In genomic region chr2:38950281-38950719, GRCm38 (mm10) we compare ENCODE assay signal across 8 mouse cellular contexts. TPM values are rescaled to one million over a fixed set of nuclear protein-coding genes. Genes with fewer than 3 reads are reported as not detected.
A peak's percentile ranks its signal among the peaks of the same experiment; 100 is the strongest.
DNase-seq lines count a peak whose midpoint lies in the region; ATAC-seq lines count a peak whose summit lies in the region.

No protein-coding gene starts in this region.

- no peaks in the 10 kb centered on the region for H3K27me3 ChIP-seq in midbrain, embryonic 14.5 days (ENCODE audit: control insufficient read depth, insufficient read depth, low read length)
- H3K27me3 ChIP-seq in midbrain, embryonic 11.5 days (ENCODE audit: control insufficient read depth, insufficient read depth, low read length) = no peaks in the 10 kb centered on the region
- 0 out of 2 replicates have a peak, but pooled peaks cover 3% of the 10 kb centered on the region for H3K27me3 ChIP-seq in liver, embryonic 12.5 days (replicated peaks)

- no peaks in the 10 kb centered on the region for H3K4me1 ChIP-seq in midbrain, embryonic 14.5 days (ENCODE audit: control insufficient read depth, insufficient read depth, low read length)
- H3K4me1 ChIP-seq in midbrain, embryonic 11.5 days (ENCODE audit: control insufficient read depth, insufficient read depth, low read length) = no peaks in the 10 kb centered on the region
- H3K4me1 ChIP-seq in liver, embryonic 12.5 days = peaks cover 23% of the 10 kb centered on the region

- no peak overlapping the region for H3K27ac ChIP-seq in midbrain, embryonic 14.5 days (replicated peaks; ENCODE audit: low read depth, low read length)
- no peak overlapping the region for H3K27ac ChIP-seq in midbrain, embryonic 11.5 days (ENCODE audit: low read depth, low read length)
- peak overlapping the region; percentile 41; the same call in 1 of the 2 replicates for H3K27ac ChIP-seq in liver, embryonic 12.5 days

- H3K9me3 ChIP-seq in midbrain, embryonic 14.5 days (ENCODE audit: control insufficient read depth, low read length) = no peaks in the 10 kb centered on the region
- no peaks in the 10 kb centered on the region for H3K9me3 ChIP-seq in midbrain, embryonic 11.5 days (ENCODE audit: control insufficient read depth, low read length)
- no peaks in the 10 kb centered on the region for H3K9me3 ChIP-seq in liver, embryonic 12.5 days (replicated peaks)

- H3K9ac ChIP-seq in midbrain, embryonic 14.5 days (replicated peaks; ENCODE audit: low read length) = no peak overlapping the region
- H3K9ac ChIP-seq in midbrain, embryonic 11.5 days (ENCODE audit: low read length) = no peak overlapping the region
- H3K9ac ChIP-seq in liver, embryonic 12.5 days = no peak overlapping the region

- DNase-seq in midbrain, embryonic 14.5 days = peak; percentile 73
- DNase-seq in midbrain, embryonic 11.5 days (ENCODE audit: low spot score, missing footprints) = no peak
- peak; percentile 88 for DNase-seq in heart, adult 8-10 months (ENCODE audit: low spot score)
- peak; percentile 89 for DNase-seq in kidney, postnatal 14 days
- peak; percentile 44 for DNase-seq in ovary, postnatal 10 days (ENCODE audit: low spot score)
- no peak for DNase-seq in thymus, postnatal 4 days

- H3K4me2 ChIP-seq in midbrain, embryonic 14.5 days (ENCODE audit: low read length) = no peak overlapping the region
- no peak overlapping the region for H3K4me2 ChIP-seq in midbrain, embryonic 11.5 days
- peak overlapping the region; percentile 19; the same call in 1 of the 2 replicates for H3K4me2 ChIP-seq in liver, embryonic 12.5 days

- WGBS in midbrain, embryonic 14.5 days = 71% methylated on average over 7 of the region's 7 CpGs
- 84% methylated on average over 7 of the region's 7 CpGs for WGBS in midbrain, embryonic 11.5 days
- WGBS in liver, embryonic 12.5 days (ENCODE audit: insufficient replicate concordance) = 43% methylated on average over 7 of the region's 7 CpGs

- H3K36me3 ChIP-seq in midbrain, embryonic 14.5 days (ENCODE audit: control insufficient read depth, insufficient read depth, low read length) = no peaks in the 10 kb centered on the region
- no peaks in the 10 kb centered on the region for H3K36me3 ChIP-seq in midbrain, embryonic 11.5 days (ENCODE audit: control insufficient read depth, insufficient read depth, low read length)
- H3K36me3 ChIP-seq in liver, embryonic 12.5 days = no peaks in the 10 kb centered on the region

- H3K4me3 ChIP-seq in midbrain, embryonic 14.5 days (replicated peaks; ENCODE audit: low read depth, low read length) = no peak overlapping the region
- no peak overlapping the region for H3K4me3 ChIP-seq in midbrain, embryonic 11.5 days (ENCODE audit: low read depth, low read length)
- H3K4me3 ChIP-seq in liver, embryonic 12.5 days = no peak overlapping the region

- peak; percentile 60 for ATAC-seq in midbrain, embryonic 14.5 days (ENCODE audit: low FRiP score, low TSS enrichment)
- no peak for ATAC-seq in midbrain, embryonic 11.5 days (ENCODE audit: low FRiP score)
- peak; percentile 96 for ATAC-seq in common myeloid progenitor, adult 5-6 weeks (replicated peaks; ENCODE audit: low read depth, poor library complexity, severe bottlenecking)
- peak; percentile 85 for ATAC-seq in liver, embryonic 12.5 days

RNA-seq across cellular contexts. Expression of gene Olfml2a, which starts 18.5 kb away (rescaled TPM):
- polyA plus RNA-seq in midbrain, embryonic 14.5 days (2014; fragmentation: Nextera tagmentation; extraction: Ambion mirVana) = 0.98 and 2.2 TPM in 2 replicates
- 1.9 and 2.2 TPM in 2 replicates for polyA plus RNA-seq in midbrain, embryonic 11.5 days (2014; fragmentation: Nextera tagmentation; extraction: Ambion mirVana)
- total RNA-seq in common myeloid progenitor, adult 5-6 weeks (2017) = not detected in 2 replicates
- 1 to 10 TPM; 3.2 to 3.9 (median 3.6) TPM for total RNA-seq in heart, adult 8-10 months (2022)
- 0.12 and 0.13 TPM in 2 replicates for polyA plus RNA-seq in liver, embryonic 12.5 days (2016; fragmentation: Nextera tagmentation; extraction: Ambion mirVana)

RNA-seq across cellular contexts. Expression of gene Nr6a1, which starts 22.8 kb away (rescaled TPM):
- polyA plus RNA-seq in midbrain, embryonic 14.5 days (2014; fragmentation: Nextera tagmentation; extraction: Ambion mirVana) = 1.7 and 2.6 TPM in 2 replicates
- 4.4 and 5.2 TPM in 2 replicates for polyA plus RNA-seq in midbrain, embryonic 11.5 days (2014; fragmentation: Nextera tagmentation; extraction: Ambion mirVana)
- total RNA-seq in common myeloid progenitor, adult 5-6 weeks (2017) = 1.7 and 5.7 TPM in 2 replicates
- total RNA-seq in heart, adult 8-10 months (2022) = 1 to 10 TPM; 1.2 to 2.2 (median 1.9) TPM
- polyA plus RNA-seq in liver, embryonic 12.5 days (2016; fragmentation: Nextera tagmentation; extraction: Ambion mirVana) = 2.1 and 2.4 TPM in 2 replicates

RNA-seq across cellular contexts. Expression of gene Wdr38, which starts 47.0 kb away (rescaled TPM):
- polyA plus RNA-seq in midbrain, embryonic 14.5 days (2014; fragmentation: Nextera tagmentation; extraction: Ambion mirVana) = 1.4 and 1.5 TPM in 2 replicates
- 1.4 TPM in 2 replicates for polyA plus RNA-seq in midbrain, embryonic 11.5 days (2014; fragmentation: Nextera tagmentation; extraction: Ambion mirVana)
- total RNA-seq in common myeloid progenitor, adult 5-6 weeks (2017) = 0.18 and 0.34 TPM in 2 replicates
- under 1 TPM; 0.09 to 0.22 (median 0.13) TPM for total RNA-seq in heart, adult 8-10 months (2022)
- 0.89 and 1.3 TPM in 2 replicates for polyA plus RNA-seq in liver, embryonic 12.5 days (2016; fragmentation: Nextera tagmentation; extraction: Ambion mirVana)

RNA-seq across cellular contexts. Expression of gene Arpc5l, which starts 54.8 kb away (rescaled TPM):
- polyA plus RNA-seq in midbrain, embryonic 14.5 days (2014; fragmentation: Nextera tagmentation; extraction: Ambion mirVana) = 141 and 144 TPM in 2 replicates
- 149 and 157 TPM in 2 replicates for polyA plus RNA-seq in midbrain, embryonic 11.5 days (2014; fragmentation: Nextera tagmentation; extraction: Ambion mirVana)
- 56.4 and 67.3 TPM in 2 replicates for total RNA-seq in common myeloid progenitor, adult 5-6 weeks (2017)
- 100 to 1,000 TPM in 3 of 4 experiments, 10 to 100 TPM in 1; 90.3 to 125 (median 106) TPM for total RNA-seq in heart, adult 8-10 months (2022)
- polyA plus RNA-seq in liver, embryonic 12.5 days (2016; fragmentation: Nextera tagmentation; extraction: Ambion mirVana) = 83.0 and 84.9 TPM in 2 replicates

RNA-seq across cellular contexts. Expression of gene Rpl35, which starts 55.1 kb away (rescaled TPM):
- 635 and 731 TPM in 2 replicates for polyA plus RNA-seq in midbrain, embryonic 14.5 days (2014; fragmentation: Nextera tagmentation; extraction: Ambion mirVana)
- polyA plus RNA-seq in midbrain, embryonic 11.5 days (2014; fragmentation: Nextera tagmentation; extraction: Ambion mirVana) = 1,018 and 1,101 TPM in 2 replicates
- total RNA-seq in common myeloid progenitor, adult 5-6 weeks (2017) = 1,747 and 1,973 TPM in 2 replicates
- total RNA-seq in heart, adult 8-10 months (2022) = 100 to 1,000 TPM; 299 to 346 (median 322) TPM
- polyA plus RNA-seq in liver, embryonic 12.5 days (2016; fragmentation: Nextera tagmentation; extraction: Ambion mirVana) = 995 and 1,050 TPM in 2 replicates

Comparison
In these comparisons a context has a peak if more than half of its experiments do, and no peak if none do; other contexts are left out.
1. DNase-seq: peak in midbrain, embryonic 14.5 days (single experiment), heart, adult 8-10 months (single experiment), kidney, postnatal 14 days (single experiment) and ovary, postnatal 10 days (single experiment); none in midbrain, embryonic 11.5 days (single experiment) and thymus, postnatal 4 days (single experiment).